Mouse (Mus musculus) adrenal gland (tissue): ENCODE measurements at regions not wholly inside any gene's neighbourhood (a gene's known extent, or its start where the extent isn't known, plus 50 kb on each side); places are given as distances from the start of the nearest gene placed in this dataset.

ENCODE experiments used
- intact Hi-C: fragments of 180-260 bp; cut with DNase I; formaldehyde crosslinking; loops from one replicate; pipeline ENCODE4 v1.15.1; 2025

DNA sequence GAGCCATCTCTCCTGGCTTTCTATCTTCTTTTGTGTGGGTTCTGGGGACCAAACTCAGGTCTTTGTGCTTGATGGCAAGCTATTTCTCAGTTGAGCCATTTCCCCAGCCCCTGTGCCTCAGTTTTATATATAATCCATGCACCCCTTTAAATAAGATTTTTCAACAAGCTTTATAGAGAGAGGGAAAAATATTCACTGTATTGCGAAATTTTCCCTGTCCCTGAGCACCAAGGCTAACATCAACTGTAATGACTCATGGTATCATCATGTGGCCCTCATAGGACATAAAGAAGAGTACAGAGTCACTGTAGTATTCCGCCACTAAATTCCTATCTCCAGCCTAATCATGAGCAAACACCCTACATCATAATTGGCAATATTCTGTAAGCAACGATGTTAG is 142.4 kb upstream of the Dock1 start:
- intact Hi-C loops = no loop called here

DNA sequence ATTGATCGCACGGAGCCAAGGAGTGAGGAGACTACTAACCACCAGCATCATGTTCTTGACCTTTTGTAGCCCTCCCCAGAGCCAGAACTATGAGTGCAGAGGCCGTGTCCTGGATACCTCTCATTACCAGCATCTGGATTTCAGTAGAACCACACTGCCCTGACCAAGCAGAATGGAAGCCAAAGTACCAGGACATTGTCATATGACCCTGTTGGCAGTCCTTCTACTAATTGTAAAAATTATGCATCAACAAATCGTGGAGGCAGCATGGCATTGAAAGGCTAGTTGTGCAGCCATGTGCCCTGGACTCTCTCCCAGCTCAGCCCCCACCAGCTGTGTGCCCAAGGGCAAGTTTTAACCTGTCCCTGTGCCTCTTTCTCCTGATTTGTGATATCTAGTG is 135.6 kb upstream of the Dock1 start:
- intact Hi-C loops = no loop called here

DNA sequence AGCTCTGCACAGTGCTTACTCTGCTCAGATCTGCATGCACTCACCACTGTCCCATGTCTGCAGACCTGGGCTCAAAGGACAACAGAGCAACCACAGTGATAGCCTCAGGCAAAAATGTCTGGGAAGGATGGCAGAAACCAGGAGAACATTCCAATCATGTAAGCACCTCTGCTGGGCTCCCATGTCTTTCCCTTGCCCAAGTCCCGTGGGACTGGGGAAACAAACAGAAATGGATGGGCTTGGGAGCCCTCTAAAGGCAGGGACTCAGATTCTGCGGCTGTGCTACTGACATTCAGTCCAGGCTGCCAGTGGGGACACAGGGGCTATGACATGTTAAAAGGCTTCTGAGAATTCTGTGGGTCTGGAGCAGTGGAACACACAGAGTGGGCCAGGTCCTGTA is 128.8 kb upstream of the Dock1 start:
- intact Hi-C loops = no loop called here

DNA sequence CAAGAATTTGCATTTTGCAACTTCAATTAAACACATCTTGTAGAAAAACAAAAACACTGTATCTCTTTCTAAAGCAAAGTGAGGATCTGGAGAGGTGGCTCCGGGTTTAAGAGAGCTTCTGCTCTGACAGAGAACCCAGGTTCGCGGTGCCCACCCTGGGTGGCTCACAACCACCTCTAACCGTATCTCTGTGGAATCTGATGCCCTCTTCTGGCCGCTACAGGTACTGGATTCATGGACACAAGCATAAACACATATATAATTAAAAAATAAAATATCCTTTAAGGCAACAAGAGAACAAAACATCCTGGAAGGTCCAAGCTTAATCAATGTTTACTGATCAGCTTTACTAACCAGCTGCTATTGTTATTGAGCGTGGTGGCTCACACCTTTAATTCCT is 124.3 kb upstream of the Dock1 start:
- intact Hi-C loops = no loop called here

DNA sequence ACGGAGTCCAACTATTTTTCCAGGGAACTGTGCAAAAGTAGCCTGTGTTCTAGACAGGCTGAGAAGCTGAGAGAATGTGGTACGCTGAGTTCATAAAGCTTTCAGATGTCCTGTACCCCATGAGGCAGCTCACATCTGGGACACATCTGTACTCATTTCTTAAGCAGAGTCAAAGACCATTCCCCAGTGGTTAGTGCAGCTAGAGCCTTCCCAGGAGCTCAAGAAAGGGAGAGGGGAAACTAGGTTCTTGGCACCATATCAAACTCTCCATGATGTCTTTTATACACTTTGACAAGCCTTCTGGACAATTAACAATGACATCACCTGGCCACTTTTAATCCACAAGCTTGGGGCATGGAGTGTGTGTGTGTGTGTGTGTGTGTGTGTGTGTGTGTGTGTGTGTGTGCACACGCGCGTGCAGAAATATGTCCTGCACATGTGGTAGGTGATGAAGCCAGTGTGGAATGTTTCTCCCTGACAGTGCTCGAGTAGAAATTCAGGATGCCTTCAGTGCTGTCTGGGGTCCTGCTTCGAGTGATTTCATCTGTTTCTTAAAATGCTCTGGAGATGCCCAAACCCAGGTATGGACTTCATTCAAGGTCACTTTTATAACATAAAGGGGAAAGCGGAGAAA is 121.1 kb upstream of the Dock1 start:
- intact Hi-C loops = no loop called here

DNA sequence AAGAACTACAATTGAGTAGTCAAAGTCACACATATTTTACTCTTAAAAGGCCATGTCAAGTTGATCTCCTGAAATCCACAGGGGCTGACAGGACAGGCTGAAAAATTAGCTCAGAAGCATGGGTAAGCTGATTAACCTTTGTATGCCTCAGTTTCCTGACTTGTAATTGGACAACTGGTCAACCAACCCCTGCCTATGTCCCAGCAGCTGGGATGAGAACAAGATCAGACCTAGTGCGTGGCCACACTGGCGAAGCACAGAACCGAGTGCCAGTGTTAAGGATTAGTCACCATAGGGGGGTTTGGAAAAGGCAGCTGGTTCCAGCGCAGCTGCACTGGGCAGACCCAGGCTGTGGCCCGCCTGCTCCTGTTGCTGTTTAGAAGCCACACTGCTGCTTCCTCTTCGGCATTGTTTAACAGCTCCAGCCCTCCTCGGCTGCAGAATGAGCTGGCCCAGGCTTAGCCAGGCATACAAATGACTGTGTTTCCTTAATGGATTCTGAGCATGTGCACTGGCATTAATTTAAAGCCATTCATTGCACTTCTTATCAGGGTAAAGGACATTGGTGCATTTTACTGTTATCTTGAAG is 120.1 kb upstream of the Dock1 start:
- intact Hi-C loops = no loop called here

DNA sequence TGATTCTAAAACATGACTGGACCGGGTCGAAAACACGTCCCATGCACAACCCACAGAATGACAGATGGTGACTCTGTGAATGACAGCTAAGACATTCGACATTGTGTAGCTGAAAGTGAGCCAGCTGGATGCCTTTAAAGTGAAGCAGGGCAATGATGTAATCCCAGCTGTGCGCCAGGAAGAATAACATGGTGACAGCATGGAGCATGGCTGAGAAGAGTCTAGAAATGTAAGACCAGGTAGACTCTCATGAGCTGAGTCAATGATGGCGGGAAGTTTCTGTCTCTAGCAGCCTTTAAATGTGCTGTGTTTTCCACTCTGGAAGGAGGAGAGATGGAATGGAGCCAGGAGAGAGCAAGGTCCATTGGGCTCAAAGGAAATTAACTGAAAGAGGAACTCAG is 118.4 kb upstream of the Dock1 start:
- intact Hi-C loops = no loop called here

DNA sequence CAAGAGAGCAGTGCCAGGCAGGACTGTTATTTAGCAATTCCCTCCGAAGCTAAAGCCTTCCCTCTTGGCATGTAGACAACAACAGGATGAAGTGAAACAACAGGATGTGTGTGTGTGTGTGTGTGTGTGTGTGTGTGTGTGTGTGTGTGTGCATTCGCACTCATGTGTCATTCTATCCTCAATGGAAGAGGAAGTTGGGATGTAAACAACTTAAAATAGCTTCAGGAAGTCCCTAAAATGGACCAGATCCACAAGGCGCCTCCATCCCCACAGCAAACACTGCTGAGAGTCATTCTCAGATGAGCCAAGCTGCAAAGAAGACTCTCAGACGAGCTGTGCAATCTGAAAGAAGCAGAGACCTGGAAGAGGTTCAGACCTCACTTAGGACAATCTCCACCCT is 114.4 kb upstream of the Dock1 start:
- intact Hi-C loops = no loop called here

DNA sequence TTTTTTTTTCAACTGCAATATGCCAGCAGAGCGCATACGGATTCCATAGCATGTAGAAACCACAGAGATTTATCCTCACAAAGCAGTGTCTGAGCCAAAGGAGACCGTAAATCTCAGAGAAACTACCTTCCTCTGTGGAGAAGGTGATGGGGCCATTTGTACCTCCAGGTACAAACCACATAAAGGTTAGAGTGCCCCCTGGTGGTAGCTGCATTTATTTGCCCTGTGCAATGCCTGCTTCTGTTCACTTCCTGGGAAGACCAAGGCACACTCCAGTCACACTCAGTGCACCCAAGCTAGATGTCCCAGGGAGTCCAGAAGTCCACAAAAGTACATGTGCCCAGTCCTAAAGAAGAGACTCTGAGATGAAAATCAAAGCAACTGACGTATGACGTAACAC is 104.1 kb upstream of the Dock1 start:
- intact Hi-C loops = loop anchor here (2.0 to 5.0 kb wide), 4 partner anchors 99 to 710 kb away; no protein-coding TSS in a partner anchor

DNA sequence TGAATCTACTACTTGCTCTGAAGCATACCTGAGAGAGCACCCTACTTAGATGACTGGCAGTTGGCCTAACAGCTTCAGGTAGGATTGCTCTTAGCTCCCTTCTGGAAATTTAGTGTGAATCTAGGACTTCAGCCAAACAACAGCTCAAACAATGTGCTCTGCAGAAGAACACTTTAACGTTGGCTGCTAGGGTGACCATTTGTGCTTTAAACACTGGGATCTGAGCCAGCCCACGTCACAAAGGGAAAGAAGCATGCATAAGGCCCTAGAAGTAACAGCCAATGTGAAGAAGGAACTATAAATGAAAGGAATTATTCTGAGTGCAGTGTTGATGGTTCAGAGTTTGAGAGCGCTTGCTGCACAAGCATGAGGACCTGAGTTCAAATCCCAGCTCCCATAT is 101.2 kb upstream of the Dock1 start:
- intact Hi-C loops = loop anchor here (5.0 kb wide), 3 partner anchors 102 to 307 kb away; no protein-coding TSS in a partner anchor

DNA sequence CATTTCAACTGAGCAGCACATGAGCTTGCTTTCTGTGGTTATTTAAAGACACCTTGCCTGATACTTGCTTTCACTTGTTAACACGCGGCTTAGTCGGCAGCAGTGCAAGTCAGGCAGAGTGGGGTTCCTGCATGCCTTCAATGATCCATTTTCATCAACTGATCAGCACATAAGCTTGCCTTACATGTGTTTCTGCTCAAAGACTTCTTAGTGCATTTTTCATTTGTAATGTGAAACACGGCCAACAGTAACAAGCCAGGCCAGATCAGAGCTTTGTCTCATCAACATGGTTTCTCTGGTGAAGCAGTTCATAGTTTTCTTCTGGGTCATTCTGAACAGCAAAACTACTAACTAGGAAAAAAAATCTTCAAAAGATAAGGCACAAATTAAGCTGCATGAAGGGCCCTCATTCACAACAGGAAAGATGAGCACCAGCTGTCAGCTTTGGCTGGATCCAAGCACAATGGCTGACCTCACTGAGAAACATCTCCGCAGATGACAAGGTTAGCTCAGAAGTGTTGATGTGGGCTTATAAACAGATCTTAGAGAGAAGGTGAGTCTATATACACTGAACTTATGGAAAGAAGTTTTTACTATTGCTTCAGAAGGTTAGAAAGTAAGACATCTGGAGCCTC is 100.2 kb upstream of the Dock1 start:
- intact Hi-C loops = no loop called here

DNA sequence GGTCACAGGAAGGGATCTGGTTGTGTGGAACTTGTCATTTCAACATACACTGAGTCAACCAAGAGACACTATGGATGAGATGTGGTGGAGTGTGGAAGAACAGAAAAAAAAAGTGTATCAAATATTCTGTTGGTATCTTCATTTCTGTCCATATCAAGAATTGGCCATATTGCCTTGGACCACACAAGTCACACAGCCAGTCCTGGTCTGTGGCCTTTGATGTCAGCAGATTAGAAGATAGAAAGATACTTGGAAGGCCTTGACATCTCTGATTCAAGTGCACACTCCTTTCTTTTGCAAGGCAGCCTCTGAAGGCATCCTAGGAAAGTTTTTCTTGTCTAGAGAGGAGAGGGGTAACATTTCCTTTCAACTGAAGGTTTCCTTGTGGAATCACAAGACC is 88.7 kb upstream of the Dock1 start:
- intact Hi-C loops = no loop called here

DNA sequence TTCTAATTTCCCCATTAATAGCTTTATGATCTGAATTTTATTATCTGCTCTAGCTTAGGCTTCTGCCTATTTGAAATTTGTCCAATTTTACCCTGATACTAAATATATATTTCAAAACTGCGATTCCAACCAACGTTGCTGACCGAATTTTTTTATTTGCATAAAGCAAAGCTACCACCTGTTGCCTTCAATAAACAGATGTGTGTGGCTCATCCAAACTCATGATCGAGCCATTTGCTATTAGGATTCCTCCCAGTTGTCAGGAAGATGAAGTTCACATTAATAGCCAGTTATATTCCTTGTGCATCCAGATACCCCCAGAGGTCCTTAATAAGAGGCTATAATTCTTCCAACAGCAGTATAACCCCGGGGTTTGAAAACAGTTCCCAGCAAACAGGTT is 85.0 kb upstream of the Dock1 start:
- intact Hi-C loops = loop anchor here (5.0 kb wide), 2 partner anchors 62 to 77 kb away; no protein-coding TSS in a partner anchor

DNA sequence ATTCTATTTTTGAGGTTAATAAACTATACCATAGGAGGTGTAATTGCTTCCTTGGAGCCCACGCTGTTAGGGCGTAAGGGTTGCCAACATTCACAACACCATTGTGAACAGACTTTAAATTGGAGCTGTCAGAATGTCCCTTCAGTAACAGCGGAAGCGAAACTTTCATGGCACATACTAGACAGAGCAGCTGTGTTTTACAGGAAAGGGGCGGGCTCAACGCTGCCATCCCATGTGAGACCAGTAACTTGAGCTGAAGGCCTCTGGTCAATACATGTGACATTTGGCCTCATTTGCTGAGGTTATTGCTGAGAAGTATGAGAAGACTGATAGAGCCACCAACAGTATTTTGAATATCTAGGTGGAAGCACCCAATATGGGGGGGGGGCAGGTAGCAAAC is 83.5 kb upstream of the Dock1 start:
- intact Hi-C loops = loop anchor here (5.0 kb wide), 2 partner anchors 60 to 75 kb away; no protein-coding TSS in a partner anchor

DNA sequence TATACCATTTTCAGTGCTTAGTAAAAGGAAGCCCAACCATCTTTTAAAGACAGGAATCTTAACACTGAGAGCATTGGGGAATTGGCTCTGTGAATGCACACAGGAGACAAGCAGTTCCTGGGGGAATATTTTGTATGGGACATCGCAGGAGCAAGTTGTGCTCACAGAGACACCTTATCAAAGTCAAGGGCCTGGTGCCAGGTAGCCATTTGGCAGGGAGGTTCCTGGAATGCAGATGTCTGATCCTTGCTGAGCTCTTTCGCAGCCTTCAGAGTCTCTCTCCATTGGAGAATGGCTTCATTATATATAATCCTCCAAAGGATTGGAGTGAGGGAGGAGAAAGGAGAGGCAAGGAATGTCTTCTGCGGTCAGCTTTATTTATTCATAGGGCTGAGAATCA is 62.6 kb upstream of the Dock1 start:
- intact Hi-C loops = no loop called here

DNA sequence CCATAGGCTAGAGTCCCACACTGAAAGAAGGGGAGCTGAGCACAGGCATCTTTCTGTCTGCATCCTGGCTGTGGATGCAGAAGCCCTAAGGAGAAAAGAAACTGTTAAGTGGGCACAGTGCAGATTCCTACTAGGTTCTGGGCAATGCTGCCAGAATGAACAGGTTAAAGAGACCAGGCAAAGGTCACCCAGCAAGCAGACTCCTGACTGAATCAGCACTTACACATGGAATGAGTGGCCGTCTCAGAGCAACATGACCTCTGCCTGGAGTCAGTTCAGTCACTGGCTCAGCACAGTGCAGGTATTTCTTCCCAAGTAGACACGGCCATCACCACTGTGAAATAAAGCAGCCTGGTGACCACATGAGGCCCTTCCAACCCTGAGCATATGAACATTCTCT is 60.3 kb upstream of the Dock1 start:
- intact Hi-C loops = no loop called here

DNA sequence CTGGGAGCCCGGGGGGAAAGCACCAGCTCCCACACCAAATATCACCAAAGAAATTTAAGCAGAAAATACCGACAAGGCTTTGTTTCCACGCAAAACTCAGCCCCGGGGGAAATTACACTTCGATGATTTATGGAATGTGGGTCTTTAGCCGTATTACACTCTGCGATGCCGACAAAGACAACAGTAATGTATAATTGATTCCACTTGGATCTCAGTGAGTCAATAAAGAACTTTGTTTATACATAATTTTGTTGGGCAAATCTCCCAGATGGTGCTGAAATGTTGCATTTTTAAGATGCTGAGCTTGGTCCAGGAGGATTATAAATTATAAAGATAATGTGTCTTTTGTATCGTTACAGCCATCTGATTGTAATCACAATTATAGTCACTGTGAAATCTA is 59.1 kb upstream of the Dock1 start:
- intact Hi-C loops = no loop called here

DNA sequence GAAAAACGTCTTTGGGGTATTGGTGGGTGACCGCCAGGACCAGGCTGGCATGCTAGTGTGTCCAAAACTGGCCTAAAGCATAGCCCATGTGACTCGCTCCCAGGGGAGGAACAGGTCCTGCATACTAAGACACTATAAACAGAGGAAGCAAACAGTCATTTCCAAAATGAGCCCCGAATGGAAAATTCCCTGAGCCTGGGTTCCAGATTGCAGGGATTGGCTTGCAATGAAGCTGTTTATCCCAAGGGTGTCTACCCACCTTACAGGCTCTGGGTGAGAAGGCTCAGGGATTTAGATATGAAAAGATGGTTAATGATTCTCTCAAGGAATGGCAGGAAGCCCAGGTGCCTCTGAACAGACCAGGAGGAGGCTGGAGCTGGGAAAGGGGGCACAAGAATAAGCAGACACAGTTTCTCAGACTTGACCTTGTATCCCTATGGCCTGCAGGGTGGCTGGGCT is 58.2 kb upstream of the Dock1 start:
- intact Hi-C loops = no loop called here

DNA sequence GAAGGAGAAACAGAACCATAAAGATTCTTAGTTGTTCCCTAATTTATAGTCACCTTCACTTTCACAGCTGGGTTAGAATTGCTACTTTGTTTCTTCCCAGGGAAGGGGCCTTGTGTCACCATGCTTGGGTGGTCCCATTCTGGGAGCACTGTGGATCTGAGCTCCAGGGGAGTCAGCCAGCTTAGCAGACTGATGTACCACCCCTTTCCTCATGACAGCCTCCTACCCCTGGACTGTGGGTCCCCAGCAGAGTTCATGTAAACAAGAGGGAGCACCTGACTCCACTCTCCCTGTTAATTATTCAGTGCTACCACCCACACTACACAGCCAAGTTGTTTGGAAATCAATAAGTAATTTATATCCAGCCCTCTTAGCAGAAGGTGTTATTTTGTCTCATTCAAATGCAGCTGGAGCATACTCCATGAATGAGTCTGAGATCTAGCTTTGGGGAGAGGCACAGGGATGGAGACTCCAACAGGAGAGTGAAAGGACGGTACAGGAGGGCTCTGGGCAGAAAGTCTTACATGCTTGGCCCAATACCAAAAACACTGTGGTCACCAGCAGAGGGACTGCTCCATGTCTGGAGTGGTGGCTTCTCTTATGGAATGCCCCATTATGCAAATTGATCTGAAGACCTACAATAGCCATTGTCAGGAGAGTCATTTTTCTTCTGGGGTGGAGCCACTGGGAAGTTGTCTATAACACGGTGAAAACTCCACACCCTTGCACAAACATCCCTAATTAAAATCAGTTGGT is 51.1 kb upstream of the Dock1 start:
- intact Hi-C loops = no loop called here

DNA sequence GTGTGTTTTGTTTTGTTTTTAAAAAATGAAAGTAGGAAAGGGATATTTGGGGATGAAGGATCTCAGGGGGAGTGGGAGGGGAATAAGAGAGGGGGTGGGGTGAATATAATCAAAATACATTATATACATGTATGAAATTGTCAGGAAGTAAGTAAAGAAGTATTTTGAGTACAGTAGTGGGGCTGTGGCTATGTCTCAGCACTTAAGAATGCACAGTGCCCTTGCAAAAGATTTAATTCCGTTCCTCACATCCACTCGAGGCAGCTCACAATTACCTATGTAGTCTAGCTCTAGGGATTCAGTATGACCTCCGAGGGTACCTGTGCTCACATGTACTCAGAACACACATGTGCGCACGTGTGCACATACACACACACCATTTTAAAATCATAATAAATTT is 50.4 kb upstream of the Dock1 start:
- intact Hi-C loops = no loop called here
